ENCODE assay signal across 27 mouse cellular contexts in the genomic region with DNA sequence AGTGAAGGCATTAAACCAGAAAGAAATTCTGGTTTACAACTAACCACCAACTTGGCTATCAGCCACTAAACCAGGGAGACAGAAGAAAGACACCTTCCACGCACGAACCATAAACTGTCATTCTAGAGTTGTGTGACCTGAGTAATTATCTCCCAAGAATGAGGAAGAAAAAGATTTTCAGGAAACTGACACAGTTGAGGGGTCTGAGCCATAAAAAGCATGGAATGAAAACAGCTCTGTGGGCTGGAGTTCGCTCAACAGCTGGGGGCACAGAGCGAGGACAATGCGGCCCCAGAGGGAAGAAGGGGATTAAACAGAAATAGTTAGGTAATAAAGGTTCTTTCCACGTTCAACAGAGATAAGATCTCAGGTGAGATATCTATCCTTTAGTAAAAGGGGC. TPM values are rescaled to one million over a fixed set of nuclear protein-coding genes. Genes with fewer than 3 reads are reported as not detected.
DNase-seq lines count a peak whose midpoint lies in the region; ATAC-seq and TF ChIP-seq lines count a peak whose summit lies in the region.
"Had no signal": no experiment of that assay in that cellular context is flagged by ENCODE, and none has a peak within 500 bp of the region (broad histone marks: within the 10 kb centered on the region; RNA-seq: fewer than 3 reads in every experiment).

No protein-coding gene starts in this region.

- H3K27me3 ChIP-seq in kidney, embryonic 16.5 days (ENCODE audit: insufficient read depth, low read length): no peaks in the 10 kb centered on the region
- H3K27me3 ChIP-seq in kidney, adult 2 months (replicated peaks; ENCODE audit: control insufficient read depth, insufficient read depth, low read length): no peaks in the 10 kb centered on the region
- H3K27me3 ChIP-seq in Patski: no peaks in the 10 kb centered on the region
- H3K27me3 ChIP-seq in intestine, embryonic 14.5 days (replicated peaks; ENCODE audit: control insufficient read depth, insufficient read depth, low read length): no peaks in the 10 kb centered on the region
- H3K27me3 ChIP-seq in intestine, postnatal 0 days (replicated peaks; ENCODE audit: control insufficient read depth, insufficient read depth, low read length): no peaks in the 10 kb centered on the region
- H3K27me3 ChIP-seq: embryonic facial prominence, embryonic 12.5 days; forebrain, embryonic 12.5 days; forebrain, embryonic 15.5 days; heart, embryonic 12.5 days; heart, embryonic 15.5 days; hindbrain, embryonic 13.5 days had no signal

- H3K36me3 ChIP-seq in kidney, embryonic 16.5 days (ENCODE audit: insufficient read depth, low read length): no peaks in the 10 kb centered on the region
- H3K36me3 ChIP-seq in kidney, adult 2 months (ENCODE audit: control insufficient read depth, insufficient read depth, low read length): no peaks in the 10 kb centered on the region
- H3K36me3 ChIP-seq in intestine, embryonic 14.5 days (ENCODE audit: control insufficient read depth, insufficient read depth, low read length): no peaks in the 10 kb centered on the region
- H3K36me3 ChIP-seq in intestine, postnatal 0 days (ENCODE audit: control insufficient read depth, insufficient read depth): no peaks in the 10 kb centered on the region; the same call in 1 of the 2 replicates
- H3K36me3 ChIP-seq: embryonic facial prominence, embryonic 12.5 days; forebrain, embryonic 12.5 days; forebrain, embryonic 15.5 days; heart, embryonic 12.5 days; heart, embryonic 15.5 days; hindbrain, embryonic 13.5 days had no signal

- H3K4me2 ChIP-seq in kidney, embryonic 16.5 days (replicated peaks; ENCODE audit: low read depth, low read length): no peak overlapping the region
- no peak overlapping the region for H3K4me2 ChIP-seq in intestine, embryonic 14.5 days (ENCODE audit: low read length)
- H3K4me2 ChIP-seq in intestine, postnatal 0 days (replicated peaks; ENCODE audit: low read depth): no peak overlapping the region
- H3K4me2 ChIP-seq: embryonic facial prominence, embryonic 12.5 days; forebrain, embryonic 12.5 days; forebrain, embryonic 15.5 days; heart, embryonic 12.5 days; heart, embryonic 15.5 days; hindbrain, embryonic 13.5 days had no signal

- CTCF ChIA-PET in Patski (lab: Charles Lee): interaction anchor here (1.0 kb wide), 1 partner anchor 11 kb away, joined by 5 read pairs; no protein-coding TSS in a partner anchor

- no peak overlapping the region for H3K9ac ChIP-seq in kidney, embryonic 16.5 days (replicated peaks; ENCODE audit: low read length)
- H3K9ac ChIP-seq in intestine, embryonic 14.5 days (ENCODE audit: low read length): no peak overlapping the region
- H3K9ac ChIP-seq in intestine, postnatal 0 days (ENCODE audit: low read depth, low read length): no peak overlapping the region
- H3K9ac ChIP-seq: embryonic facial prominence, embryonic 12.5 days; forebrain, embryonic 12.5 days; forebrain, embryonic 15.5 days; heart, embryonic 12.5 days; heart, embryonic 15.5 days; hindbrain, embryonic 13.5 days had no signal

- H3K4me1 ChIP-seq in kidney, embryonic 16.5 days (ENCODE audit: insufficient read depth, low read length): peaks cover 16% of the 10 kb centered on the region
- peaks cover 3% of the 10 kb centered on the region; the same call in 1 of the 2 replicates for H3K4me1 ChIP-seq in kidney, adult 2 months (ENCODE audit: control insufficient read depth, insufficient read depth, low read length)
- H3K4me1 ChIP-seq in intestine, embryonic 14.5 days (replicated peaks; ENCODE audit: control insufficient read depth, insufficient read depth, low read length): no peaks in the 10 kb centered on the region
- no peaks in the 10 kb centered on the region for H3K4me1 ChIP-seq in intestine, postnatal 0 days (replicated peaks; ENCODE audit: control insufficient read depth, insufficient read depth, low read length)
- H3K4me1 ChIP-seq: embryonic facial prominence, embryonic 12.5 days; hindbrain, embryonic 13.5 days had no signal

- no peak for ATAC-seq in kidney, embryonic 16.5 days (ENCODE audit: low FRiP score, low TSS enrichment)
- peak; percentile 35 for ATAC-seq in Patski
- no peak for ATAC-seq in intestine, embryonic 14.5 days (replicated peaks; ENCODE audit: low FRiP score, low TSS enrichment, low read depth)
- no peak for ATAC-seq in intestine, postnatal 0 days
- ATAC-seq: activated CD4-positive, CD25-positive, alpha-beta regulatory T cell, adult 4 months; CD4-positive, CD25-positive, alpha-beta regulatory T cell, adult 4 months; forebrain, embryonic 15.5 days; hindbrain, embryonic 16.5 days had no signal

- 17% methylated on average over 6 of the region's 6 CpGs for WGBS in kidney, embryonic 16.5 days
- 50% methylated on average over 6 of the region's 6 CpGs for WGBS in kidney, adult 2 months
- 32% methylated on average over 6 of the region's 6 CpGs for WGBS in intestine, embryonic 14.5 days
- WGBS in intestine, postnatal 0 days: 26% methylated on average over 6 of the region's 6 CpGs

- H3K9me3 ChIP-seq in kidney, embryonic 16.5 days (ENCODE audit: low read length): no peaks in the 10 kb centered on the region
- no peaks in the 10 kb centered on the region for H3K9me3 ChIP-seq in intestine, embryonic 14.5 days (ENCODE audit: control insufficient read depth, low read length)
- H3K9me3 ChIP-seq in intestine, postnatal 0 days (ENCODE audit: control insufficient read depth): no peaks in the 10 kb centered on the region
- H3K9me3 ChIP-seq: embryonic facial prominence, embryonic 12.5 days; forebrain, embryonic 12.5 days; forebrain, embryonic 15.5 days; heart, embryonic 15.5 days; hindbrain, embryonic 10.5 days; hindbrain, embryonic 13.5 days had no signal

- DNase-seq in kidney, adult 2 months: no peak
- DNase-seq in Patski (ENCODE audit: low read depth, low spot score): peak; percentile 58
- DNase-seq in intestine, embryonic 14.5 days (ENCODE audit: low spot score): no peak
- no peak for DNase-seq in lung, postnatal 10 days
- DNase-seq: adrenal gland, adult 8-10 months; adrenal gland, postnatal 36 days; cerebellum, adult 18-20 months; cerebellum, adult 9-10 months; cerebellum, postnatal 14 days; gastrocnemius, postnatal 25 days; heart, adult 18-20 months; heart, postnatal 10 days; heart, postnatal 36 days had no signal

- TF ChIP-seq CTCF in kidney, adult 2 months (conservative IDR thresholded peaks at IDR 0.05; ENCODE audit: insufficient read depth, insufficient read length, low read depth, low read length): no peak
- TF ChIP-seq CTCF in Patski (IDR thresholded peaks at IDR 0.05): no peak
- no peak for TF ChIP-seq CTCF in intestine, postnatal 0 days (IDR thresholded peaks at IDR 0.05; ENCODE audit: low read depth)

- no peak for TF ChIP-seq POLR2A in kidney, adult 2 months (IDR thresholded peaks at IDR 0.05; ENCODE audit: low read depth, low read length)

- in situ Hi-C loops in Patski (cut with MboI; ENCODE audit: low pct_unique_long_range_greater_than_20kb): no loop called here

- no peak overlapping the region for H3K4me3 ChIP-seq in kidney, embryonic 16.5 days (ENCODE audit: low read length)
- no peak overlapping the region for H3K4me3 ChIP-seq in kidney, adult 2 months (ENCODE audit: insufficient read depth, low read depth, low read length)
- H3K4me3 ChIP-seq in intestine, embryonic 14.5 days (ENCODE audit: low read depth, low read length): no peak overlapping the region
- no peak overlapping the region for H3K4me3 ChIP-seq in intestine, postnatal 0 days (ENCODE audit: low read depth, low read length)
- H3K4me3 ChIP-seq: embryonic facial prominence, embryonic 12.5 days; erythroblast, embryonic 14.5 days; forebrain, embryonic 12.5 days; forebrain, embryonic 15.5 days; heart, embryonic 12.5 days; heart, embryonic 15.5 days; hindbrain, embryonic 10.5 days; hindbrain, embryonic 13.5 days had no signal

- POLR2A ChIA-PET in Patski (lab: Charles Lee): interaction anchor here (0.8 to 2.3 kb wide), 2 partner anchors 10 to 12 kb away, joined by 3 to 7 read pairs; a partner anchor contains a TSS

- H3K27ac ChIP-seq in kidney, embryonic 16.5 days (ENCODE audit: low read length): 0 out of 2 replicates have a peak overlapping the region, but pooled peaks have one; percentile 2
- H3K27ac ChIP-seq in kidney, adult 2 months (ENCODE audit: insufficient read depth, low read depth, low read length): no peak overlapping the region
- H3K27ac ChIP-seq in intestine, embryonic 14.5 days (ENCODE audit: low read depth): 0 out of 2 replicates have a peak overlapping the region, but pooled peaks have one; percentile 40
- H3K27ac ChIP-seq in intestine, postnatal 0 days (ENCODE audit: low read depth, low read length): peak overlapping the region; percentile 10; the same call in 1 of the 2 replicates
- H3K27ac ChIP-seq: embryonic facial prominence, embryonic 12.5 days; forebrain, embryonic 12.5 days; forebrain, embryonic 15.5 days; heart, embryonic 15.5 days; hindbrain, embryonic 10.5 days; hindbrain, embryonic 13.5 days had no signal

RNA-seq across cellular contexts. Expression of a gene that starts 12.4 kb away (rescaled TPM):
- polyA plus RNA-seq in kidney, embryonic 16.5 days (2015; fragmentation: Nextera tagmentation; extraction: Ambion mirVana): 39.6 and 42.2 TPM in 2 replicates
- 30.5 and 38.1 TPM in 2 replicates for polyA plus RNA-seq in kidney, adult 2 months (2012; rRNA removed)
- 56.0 TPM for polyA plus RNA-seq in Patski (2021)
- polyA plus RNA-seq in intestine, embryonic 14.5 days (2014; fragmentation: Nextera tagmentation; extraction: Ambion mirVana): 34.7 and 42.4 TPM in 2 replicates
- polyA plus RNA-seq in intestine, postnatal 0 days (2015; fragmentation: Nextera tagmentation; extraction: Ambion mirVana): 91.5 and 104 TPM in 2 replicates
- polyA plus RNA-seq: activated CD4-positive, CD25-positive, alpha-beta regulatory T cell, adult 4 months; C2C12; CD4-positive, CD25-positive, alpha-beta regulatory T cell, adult 4 months had no signal

RNA-seq across cellular contexts. Expression of a gene that starts 49.9 kb away (rescaled TPM):
- polyA plus RNA-seq in kidney, embryonic 16.5 days (2015; fragmentation: Nextera tagmentation; extraction: Ambion mirVana): 111 and 117 TPM in 2 replicates
- polyA plus RNA-seq in kidney, adult 2 months (2012; rRNA removed): 58.2 and 61.0 TPM in 2 replicates
- polyA plus RNA-seq in Patski (2021): 73.0 TPM
- polyA plus RNA-seq in intestine, embryonic 14.5 days (2014; fragmentation: Nextera tagmentation; extraction: Ambion mirVana): 96.5 and 101 TPM in 2 replicates
- polyA plus RNA-seq in intestine, postnatal 0 days (2015; fragmentation: Nextera tagmentation; extraction: Ambion mirVana): 34.8 and 35.7 TPM in 2 replicates
